Mouse (Mus musculus): Measurements from ENCODE around the gene Fbxo46. TPM values are rescaled to one million over a fixed set of nuclear protein-coding genes. Genes with fewer than 3 reads are reported as not detected.

Fbxo46 gene
- 50.1 and 51.2 TPM in 2 replicates for polyA plus RNA-seq (2012; ENCODE audit: low replicate concordance)

GRCm38 (mm10) chr7:19119631-19120429 lies at the start of gene Fbxo46:
Gene Fbxo46 (plus strand): TSS chr7:19119859.

GRCm38 (mm10) chr7:19075723-19076585 lies 43.7 kb upstream of the Fbxo46 start, which contains the start of gene Dmwd:
Gene Dmwd (plus strand): TSS chr7:19076227.

DNA sequence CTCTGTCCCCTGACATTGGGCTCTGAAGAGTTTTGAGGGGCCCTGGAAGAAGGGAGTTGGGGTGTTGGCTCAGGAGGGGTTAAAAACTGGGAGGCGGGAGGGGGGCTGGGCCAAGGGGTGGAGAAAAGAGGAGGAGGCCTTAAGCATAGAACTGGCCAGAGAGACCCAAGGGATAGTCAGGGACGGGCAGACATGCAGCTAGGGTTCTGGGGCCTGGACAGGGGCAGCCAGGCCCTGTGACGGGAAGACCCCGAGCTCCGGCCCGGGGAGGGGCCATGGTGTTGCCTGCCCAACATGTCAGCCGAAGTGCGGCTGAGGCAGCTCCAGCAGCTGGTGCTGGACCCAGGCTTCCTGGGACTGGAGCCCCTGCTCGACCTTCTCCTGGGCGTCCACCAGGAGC lies 36.0 kb upstream of the Fbxo46 start, which contains the start of gene Dmpk:
Gene Dmpk, plus strand, starts transcription at position 149 of the 400 bp plus-strand sequence.

DNA sequence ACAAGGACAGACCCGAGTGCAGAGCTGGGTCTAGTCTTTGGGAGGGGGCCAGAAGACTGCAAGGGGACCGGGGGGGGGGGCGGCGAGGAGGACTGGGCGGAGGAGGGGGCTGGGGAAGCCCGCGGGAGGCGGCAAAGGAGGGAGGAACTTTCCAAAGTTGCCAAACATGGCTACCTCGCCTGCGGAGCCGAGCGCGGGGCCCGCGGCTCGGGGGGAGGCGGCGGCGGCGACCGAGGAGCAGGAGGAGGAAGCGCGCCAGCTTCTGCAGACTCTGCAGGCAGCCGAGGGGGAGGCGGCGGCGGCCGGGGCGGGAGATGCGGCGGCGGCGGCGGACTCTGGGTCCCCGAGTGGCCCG lies 25.2 kb upstream of the Fbxo46 start, which contains the start of gene Six5:
Gene Six5, plus strand, starts transcription at position 124 of the 355 bp plus-strand sequence.

DNA sequence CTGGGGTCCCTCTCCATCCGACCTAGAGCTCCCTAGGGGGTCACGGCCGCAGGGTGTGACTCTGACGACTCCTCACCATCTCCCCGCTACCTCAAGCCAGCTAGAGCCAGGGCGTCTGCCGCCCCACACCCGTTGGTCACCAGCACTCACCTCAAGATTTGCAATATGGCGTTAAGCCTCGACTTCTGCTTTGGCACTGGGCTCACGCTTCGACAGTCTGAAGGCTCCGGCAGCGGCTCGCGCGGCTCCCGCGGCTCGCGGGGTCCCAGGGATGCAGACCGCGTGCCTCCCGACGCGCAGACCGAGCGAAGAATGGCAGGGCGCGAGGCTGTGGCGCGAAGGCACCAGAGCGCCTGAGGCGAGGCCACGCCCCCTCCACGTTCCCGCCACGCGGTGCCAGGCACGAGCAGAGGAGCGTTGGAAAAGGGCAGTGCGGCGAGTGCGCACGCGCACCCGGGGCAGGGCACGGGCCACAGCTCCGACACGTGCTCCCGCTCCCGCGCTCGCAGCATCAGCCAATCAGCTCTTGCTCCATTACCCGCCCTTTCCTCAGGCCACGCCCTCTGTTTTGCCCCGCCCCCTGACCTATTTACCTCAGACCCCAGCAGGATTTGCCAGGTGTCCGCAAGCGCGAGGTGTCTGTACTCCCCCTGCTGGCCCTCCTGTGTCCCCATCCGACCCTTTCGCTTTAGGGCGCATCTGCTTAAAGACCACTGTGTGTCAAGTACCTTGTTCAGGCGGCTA lies 1.5 kb upstream of the Fbxo46 start, which contains the start of gene Gm4969:
Gene Gm4969, minus strand, starts transcription at position 341 of the 744 bp plus-strand sequence.

GRCm38 (mm10) chr7:19148875-19149541 lies 29.3 kb downstream of the Fbxo46 start, which contains the start of gene Qpctl:
Gene Qpctl (minus strand): TSS chr7:19149291.

DNA sequence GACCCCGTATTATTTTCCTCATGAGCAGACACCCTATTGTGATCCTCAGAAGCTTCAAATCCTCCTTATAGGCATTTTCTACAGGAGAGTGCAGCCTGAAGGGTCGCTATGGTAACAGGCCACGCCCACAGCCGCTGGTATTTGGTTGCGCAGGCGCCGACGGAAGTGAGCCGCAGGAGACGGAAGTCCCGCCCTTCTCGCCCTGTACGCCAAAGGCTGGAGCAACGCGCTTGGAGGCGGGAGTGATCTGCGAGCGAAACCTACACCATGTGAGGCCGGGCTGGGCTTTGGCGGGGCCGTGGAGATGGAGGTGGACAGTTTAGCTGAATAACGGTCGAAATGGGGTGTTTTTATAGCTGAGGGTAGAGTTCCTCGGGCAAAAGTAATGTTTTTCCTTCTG lies 30.0 kb downstream of the Fbxo46 start, which contains the start of gene Snrpd2:
Gene Snrpd2, plus strand, starts transcription at position 97 of the 400 bp plus-strand sequence.

GRCm38 (mm10) chr7:19165656-19166423 lies 46.2 kb downstream of the Fbxo46 start, which contains the start of gene Gipr:
Gene Gipr (minus strand): TSS chr7:19166127.

DNA sequence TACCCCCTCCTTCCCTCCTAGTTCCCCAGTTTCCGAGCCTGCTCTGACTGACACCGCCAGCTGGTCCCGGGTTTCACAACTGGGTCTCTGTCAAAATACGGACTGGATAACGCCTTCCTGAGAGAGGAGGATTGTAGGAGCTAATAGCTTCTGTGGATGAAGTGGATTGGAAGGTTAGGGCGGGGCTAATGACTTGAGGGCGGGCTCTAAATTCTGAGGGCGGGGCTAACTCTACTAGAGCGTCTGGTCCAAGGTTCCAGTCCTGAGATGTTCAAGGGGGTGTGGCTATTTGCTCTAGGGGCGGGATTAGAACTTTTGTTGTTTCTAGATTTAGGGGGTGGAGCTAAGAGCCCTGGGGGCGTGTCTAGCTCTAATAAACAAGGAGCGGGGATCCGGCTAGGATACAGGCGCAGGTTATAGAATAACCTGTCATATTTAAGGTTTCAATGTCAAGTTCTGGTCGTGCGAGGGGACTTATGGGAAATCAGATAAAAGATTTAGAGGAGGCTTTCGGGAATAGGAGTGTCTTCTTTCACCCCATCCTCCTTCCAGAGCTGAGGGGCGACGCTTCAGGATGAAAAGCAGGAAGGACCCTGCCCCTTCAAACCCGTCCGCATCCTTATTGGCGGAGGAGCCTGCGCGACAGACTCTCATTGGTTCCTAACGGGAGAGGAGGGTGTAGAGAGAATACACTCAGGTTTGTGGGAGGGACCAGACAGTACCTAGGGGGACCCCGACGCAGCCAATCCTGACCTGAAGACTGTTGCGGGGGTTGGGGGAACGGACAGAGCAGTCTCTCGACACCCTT lies 56.3 kb downstream of the Fbxo46 start, which contains the start of gene Eml2:
Gene Eml2, plus strand, starts transcription at position 714 of the 808 bp plus-strand sequence.

Other genes with a start within 250 kb of the Fbxo46 start
- gene Pglyrp1, start 248.5 kb upstream of the Fbxo46 start, polyA plus RNA-seq (2012; ENCODE audit: low replicate concordance): 59.9 and 79.7 TPM in 2 replicates
- 62.1 and 110 TPM in 2 replicates for gene Ccdc61, start 209.4 kb upstream of the Fbxo46 start, polyA plus RNA-seq (2012; ENCODE audit: low replicate concordance)
- 0.02 and 0.20 TPM in 2 replicates for gene Nova2, start 194.0 kb upstream of the Fbxo46 start, polyA plus RNA-seq (2012; ENCODE audit: low replicate concordance)
- not detected in 2 replicates for gene Nanos2, start 132.5 kb upstream of the Fbxo46 start, polyA plus RNA-seq (2012; ENCODE audit: low replicate concordance)
- 3.4 and 13.9 TPM in 2 replicates for gene Mypop, start 128.6 kb upstream of the Fbxo46 start, polyA plus RNA-seq (2012; ENCODE audit: low replicate concordance)
- gene Irf2bp1, start 115.8 kb upstream of the Fbxo46 start, polyA plus RNA-seq (2012; ENCODE audit: low replicate concordance): 75.0 and 178 TPM in 2 replicates
- gene Foxa3, start 96.3 kb upstream of the Fbxo46 start, polyA plus RNA-seq (2012; ENCODE audit: low replicate concordance): not detected in 2 replicates
- gene Sympk, start 95.5 kb upstream of the Fbxo46 start, polyA plus RNA-seq (2012; ENCODE audit: low replicate concordance): 121 and 207 TPM in 2 replicates
- not detected in 2 replicates for gene Rsph6a, start 65.2 kb upstream of the Fbxo46 start, polyA plus RNA-seq (2012; ENCODE audit: low replicate concordance)
- 15.1 and 17.4 TPM in 2 replicates for gene Dmwd, start 43.6 kb upstream of the Fbxo46 start, polyA plus RNA-seq (2012; ENCODE audit: low replicate concordance)
- 18.5 and 28.2 TPM in 2 replicates for gene Dmpk, start 36.0 kb upstream of the Fbxo46 start, polyA plus RNA-seq (2012; ENCODE audit: low replicate concordance)
- gene Six5, start 25.3 kb upstream of the Fbxo46 start, polyA plus RNA-seq (2012; ENCODE audit: low replicate concordance): 4.5 and 6.4 TPM in 2 replicates
- gene Gm4969, start 1.5 kb upstream of the Fbxo46 start, polyA plus RNA-seq (2012; ENCODE audit: low replicate concordance): not detected in 2 replicates
- gene Qpctl, start 29.4 kb downstream of the Fbxo46 start, polyA plus RNA-seq (2012; ENCODE audit: low replicate concordance): 12.3 and 19.0 TPM in 2 replicates
- 6.7 and 34.5 TPM in 2 replicates for gene Snrpd2, start 29.9 kb downstream of the Fbxo46 start, polyA plus RNA-seq (2012; ENCODE audit: low replicate concordance)
- gene Gipr, start 46.3 kb downstream of the Fbxo46 start, polyA plus RNA-seq (2012; ENCODE audit: low replicate concordance): 0.05 TPM in 1 of 2 replicates, not detected in the other
- gene Eml2, start 56.6 kb downstream of the Fbxo46 start, polyA plus RNA-seq (2012; ENCODE audit: low replicate concordance): 17.2 and 24.3 TPM in 2 replicates
- gene Gpr4, start 92.7 kb downstream of the Fbxo46 start, polyA plus RNA-seq (2012; ENCODE audit: low replicate concordance): 4.4 and 9.2 TPM in 2 replicates
- 10.2 and 13.2 TPM in 2 replicates for gene Opa3, start 108.5 kb downstream of the Fbxo46 start, polyA plus RNA-seq (2012; ENCODE audit: low replicate concordance)
- gene Vasp, start 152.0 kb downstream of the Fbxo46 start, polyA plus RNA-seq (2012; ENCODE audit: low replicate concordance): 536 and 1,501 TPM in 2 replicates
- 2.9 and 4.4 TPM in 2 replicates for gene Ppm1n, start 160.2 kb downstream of the Fbxo46 start, polyA plus RNA-seq (2012; ENCODE audit: low replicate concordance)
- gene Rtn2, start 162.8 kb downstream of the Fbxo46 start, polyA plus RNA-seq (2012; ENCODE audit: low replicate concordance): 0.56 and 0.73 TPM in 2 replicates
- gene Fosb, start 190.2 kb downstream of the Fbxo46 start, polyA plus RNA-seq (2012; ENCODE audit: low replicate concordance): 4.3 and 21.6 TPM in 2 replicates
- 62.5 and 86.1 TPM in 2 replicates for gene Ercc1, start 224.9 kb downstream of the Fbxo46 start, polyA plus RNA-seq (2012; ENCODE audit: low replicate concordance)
- 17.3 and 29.4 TPM in 2 replicates for gene Cd3eap, start 239.6 kb downstream of the Fbxo46 start, polyA plus RNA-seq (2012; ENCODE audit: low replicate concordance)
- 3.5 and 5.2 TPM in 2 replicates for gene Ppp1r13l, start 239.9 kb downstream of the Fbxo46 start, polyA plus RNA-seq (2012; ENCODE audit: low replicate concordance)

All from hematopoietic multipotent progenitor cell, adult 10-12 weeks (in vitro differentiated cells).